Mouse (Mus musculus) CD4-positive, CD25-positive, alpha-beta regulatory T cell, adult 2 months (primary cell): ENCODE measurements at regions not wholly inside any gene's neighbourhood (a gene's known extent, or its start where the extent isn't known, plus 50 kb on each side); places are given as distances from the start of the nearest gene placed in this dataset.

Experiments
- DNase-seq: peaks from one replicate; pipeline ENCODE4 v3.0.0-alpha.2; 2012; ENCODE audit warnings: low read depth, low spot score

GRCm38 (mm10) chr1:61318042-61318441 lies 320.6 kb upstream of the Pard3b start:
- DNase-seq: no peak

GRCm38 (mm10) chr1:61321513-61322145 lies 317.0 kb upstream of the Pard3b start:
- no peak for DNase-seq

- no peak for DNase-seq
Measured at GRCm38 (mm10) chr1:61331456-61331855, 307.2 kb upstream of the Pard3b start.

- no peak for DNase-seq
Measured at GRCm38 (mm10) chr1:61331906-61332305, 306.7 kb upstream of the Pard3b start.

GRCm38 (mm10) chr1:61336367-61336766 lies 302.3 kb upstream of the Pard3b start:
- no peak for DNase-seq

GRCm38 (mm10) chr1:61352921-61353320 lies 285.7 kb upstream of the Pard3b start:
- DNase-seq: no peak

GRCm38 (mm10) chr1:61353481-61353880 lies 285.1 kb upstream of the Pard3b start:
- no peak for DNase-seq

GRCm38 (mm10) chr1:61355241-61355640 lies 283.4 kb upstream of the Pard3b start:
- no peak for DNase-seq

- DNase-seq: no peak
Measured at GRCm38 (mm10) chr1:61359011-61359930, 279.4 kb upstream of the Pard3b start.

- DNase-seq: no peak
Measured at GRCm38 (mm10) chr1:61372581-61372980, 266.0 kb upstream of the Pard3b start.

GRCm38 (mm10) chr1:61373661-61374491 lies 264.7 kb upstream of the Pard3b start:
- no peak for DNase-seq

GRCm38 (mm10) chr1:61376417-61376816 lies 262.2 kb upstream of the Pard3b start:
- DNase-seq: no peak

- DNase-seq: peak; percentile 83
Measured at GRCm38 (mm10) chr1:61377070-61377469, 261.6 kb upstream of the Pard3b start.

- no peak for DNase-seq
Measured at GRCm38 (mm10) chr1:61378240-61378639, 260.4 kb upstream of the Pard3b start.

- DNase-seq: no peak
Measured at GRCm38 (mm10) chr1:61379771-61380517, 258.7 kb upstream of the Pard3b start.

GRCm38 (mm10) chr1:61387587-61387986 lies 251.0 kb upstream of the Pard3b start:
- DNase-seq: no peak

GRCm38 (mm10) chr1:61397796-61398195 lies 240.8 kb upstream of the Pard3b start:
- no peak for DNase-seq

- DNase-seq: peak; percentile 6
Measured at GRCm38 (mm10) chr1:61402339-61402738, 236.3 kb upstream of the Pard3b start.

GRCm38 (mm10) chr1:61407201-61407600 lies 231.4 kb upstream of the Pard3b start:
- DNase-seq: no peak

- DNase-seq: no peak
Measured at GRCm38 (mm10) chr1:61414772-61415171, 223.9 kb upstream of the Pard3b start.
